Mouse (Mus musculus) brain, embryonic 14.5 days (tissue): Measurements from ENCODE around the gene Olr1.

ENCODE experiments used
- CTCF ChIP-seq: fragments of 200-500 bp; IDR thresholded peaks from 2 replicates; pipeline ENCODE4 v1.5.1; 2012; ENCODE audit warnings: inconsistent platforms, mild to moderate bottlenecking, moderate library complexity, borderline replicate concordance; ENCODE audit not compliant: insufficient read depth, insufficient read length; ENCODE audit errors: extremely low read depth
- POLR2A ChIP-seq: fragments of 200-500 bp; IDR thresholded peaks from 2 replicates; pipeline ENCODE4 v1.6.1; 2012; ENCODE audit warnings: mild to moderate bottlenecking, inconsistent platforms, borderline replicate concordance; ENCODE audit not compliant: poor library complexity, insufficient read depth, insufficient read length, severe bottlenecking; ENCODE audit errors: extremely low read depth

DNA sequence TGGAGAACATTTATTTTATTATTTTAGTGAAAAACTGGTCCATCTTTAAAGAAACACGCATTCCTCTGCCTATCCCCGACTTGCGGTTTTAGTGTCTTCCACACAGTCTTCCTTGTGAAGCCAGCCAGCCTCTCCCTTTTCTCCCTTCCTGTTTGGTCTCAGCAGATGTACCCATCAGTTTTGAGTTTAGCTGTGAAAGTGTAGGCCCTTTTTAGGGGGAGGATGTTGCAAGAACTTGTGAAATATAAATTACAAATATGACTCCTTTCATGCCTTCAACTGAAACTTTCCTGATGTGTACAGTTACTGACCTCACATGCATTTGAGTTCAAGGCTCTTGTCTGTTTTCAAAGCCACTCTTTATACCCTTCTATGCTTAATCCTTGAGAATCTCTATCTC, 8.1 kb upstream of the Olr1 start:
- TF ChIP-seq CTCF: no peak
- TF ChIP-seq POLR2A: no peak
